In genomic region chr5:111510879-111511231, GRCm38 (mm10) we compare ENCODE assay signal across 19 mouse cellular contexts.
DNase-seq lines count a peak whose midpoint lies in the region; ATAC-seq and TF ChIP-seq lines count a peak whose summit lies in the region.
"Had no signal": no experiment of that assay in that cellular context is flagged by ENCODE, and none has a peak within 500 bp of the region (broad histone marks: within the 10 kb centered on the region; RNA-seq: fewer than 3 reads in every experiment).

No protein-coding gene starts in this region.

- no peak for TF ChIP-seq POLR2A in bone marrow, adult 2 months (IDR thresholded peaks at IDR 0.05; ENCODE audit: borderline replicate concordance, control insufficient read depth, low read depth, low read length)
- TF ChIP-seq POLR2A in kidney, adult 2 months (IDR thresholded peaks at IDR 0.05; ENCODE audit: low read depth, low read length): no peak

- 61% methylated on average over 6 of the region's 6 CpGs for WGBS in heart, embryonic 13.5 days
- 61% methylated on average over 6 of the region's 6 CpGs for WGBS in midbrain, embryonic 12.5 days
- 56% methylated on average over 6 of the region's 6 CpGs for WGBS in midbrain, embryonic 14.5 days
- 10% methylated on average over 6 of the region's 6 CpGs for WGBS in bone marrow, adult 2 months
- WGBS in kidney, adult 2 months: 55% methylated on average over 6 of the region's 6 CpGs

- no peak for ATAC-seq in heart, embryonic 13.5 days (ENCODE audit: extremely low read depth, insufficient number of reproducible peaks, low FRiP score, low TSS enrichment)
- no peak for ATAC-seq in midbrain, embryonic 12.5 days (ENCODE audit: low FRiP score, low read depth)
- ATAC-seq in midbrain, embryonic 14.5 days (ENCODE audit: low FRiP score, low TSS enrichment): no peak
- ATAC-seq: hindbrain, postnatal 0 days had no signal

- H3K9ac ChIP-seq in heart, embryonic 13.5 days: no peak overlapping the region
- H3K9ac ChIP-seq in midbrain, embryonic 12.5 days (replicated peaks): peak overlapping the region; percentile 31
- no peak overlapping the region for H3K9ac ChIP-seq in midbrain, embryonic 14.5 days (replicated peaks; ENCODE audit: low read length)
- H3K9ac ChIP-seq: lung, embryonic 14.5 days; neural tube, embryonic 12.5 days had no signal

- H3K4me2 ChIP-seq in heart, embryonic 13.5 days: no peak overlapping the region
- no peak overlapping the region for H3K4me2 ChIP-seq in midbrain, embryonic 12.5 days (replicated peaks)
- no peak overlapping the region for H3K4me2 ChIP-seq in midbrain, embryonic 14.5 days (ENCODE audit: low read length)
- H3K4me2 ChIP-seq: lung, embryonic 14.5 days; neural tube, embryonic 12.5 days had no signal

- H3K4me1 ChIP-seq in heart, embryonic 13.5 days: peaks cover 80% of the 10 kb centered on the region
- H3K4me1 ChIP-seq in midbrain, embryonic 12.5 days: peaks cover 68% of the 10 kb centered on the region
- H3K4me1 ChIP-seq in midbrain, embryonic 14.5 days (ENCODE audit: control insufficient read depth, insufficient read depth, low read length): peaks cover 35% of the 10 kb centered on the region
- H3K4me1 ChIP-seq in bone marrow, adult 2 months (ENCODE audit: control insufficient read depth, insufficient read depth, low read length): peaks cover 12% of the 10 kb centered on the region
- H3K4me1 ChIP-seq in kidney, adult 2 months (ENCODE audit: control insufficient read depth, insufficient read depth, low read length): no peaks in the 10 kb centered on the region; the same call in 1 of the 2 replicates

- H3K36me3 ChIP-seq in heart, embryonic 13.5 days: no peaks in the 10 kb centered on the region
- no peaks in the 10 kb centered on the region for H3K36me3 ChIP-seq in midbrain, embryonic 12.5 days
- H3K36me3 ChIP-seq in midbrain, embryonic 14.5 days (ENCODE audit: control insufficient read depth, insufficient read depth, low read length): no peaks in the 10 kb centered on the region
- H3K36me3 ChIP-seq in splenic B cell, adult 2 months (ENCODE audit: control insufficient read depth, insufficient read depth, low read length, poor library complexity, severe bottlenecking): no peaks in the 10 kb centered on the region
- no peaks in the 10 kb centered on the region for H3K36me3 ChIP-seq in kidney, adult 2 months (ENCODE audit: control insufficient read depth, insufficient read depth, low read length)
- H3K36me3 ChIP-seq: neural tube, embryonic 12.5 days had no signal

- H3K27ac ChIP-seq in heart, embryonic 13.5 days (replicated peaks): 0 out of 2 replicates have a peak overlapping the region, but pooled peaks have one; percentile 4
- H3K27ac ChIP-seq in midbrain, embryonic 12.5 days (replicated peaks): no peak overlapping the region
- no peak overlapping the region for H3K27ac ChIP-seq in midbrain, embryonic 14.5 days (replicated peaks; ENCODE audit: low read depth, low read length)
- peak overlapping the region; percentile 88; the same call in 1 of the 2 replicates for H3K27ac ChIP-seq in bone marrow, adult 2 months (ENCODE audit: control insufficient read depth, insufficient read depth, low read depth, low read length, poor library complexity)
- no peak overlapping the region for H3K27ac ChIP-seq in kidney, adult 2 months (ENCODE audit: insufficient read depth, low read depth, low read length)
- H3K27ac ChIP-seq: neural tube, embryonic 12.5 days had no signal

- H3K4me3 ChIP-seq in heart, embryonic 13.5 days: no peak overlapping the region
- no peak overlapping the region for H3K4me3 ChIP-seq in midbrain, embryonic 12.5 days
- H3K4me3 ChIP-seq in midbrain, embryonic 14.5 days (replicated peaks; ENCODE audit: low read depth, low read length): no peak overlapping the region
- H3K4me3 ChIP-seq in bone marrow, adult 2 months (replicated peaks; ENCODE audit: control insufficient read depth, low read depth, low read length): no peak overlapping the region
- no peak overlapping the region for H3K4me3 ChIP-seq in kidney, adult 2 months (ENCODE audit: insufficient read depth, low read depth, low read length)
- H3K4me3 ChIP-seq: neural tube, embryonic 12.5 days had no signal

- H3K27me3 ChIP-seq in heart, embryonic 13.5 days (replicated peaks): peaks cover 9% of the 10 kb centered on the region; the same call in 1 of the 2 replicates
- peaks cover 13% of the 10 kb centered on the region; the same call in 1 of the 2 replicates for H3K27me3 ChIP-seq in midbrain, embryonic 12.5 days
- no peaks in the 10 kb centered on the region for H3K27me3 ChIP-seq in midbrain, embryonic 14.5 days (ENCODE audit: control insufficient read depth, insufficient read depth, low read length)
- no peaks in the 10 kb centered on the region for H3K27me3 ChIP-seq in splenic B cell, adult 2 months (ENCODE audit: control insufficient read depth, insufficient read depth, low read length, poor library complexity, severe bottlenecking)
- no peaks in the 10 kb centered on the region for H3K27me3 ChIP-seq in kidney, adult 2 months (replicated peaks; ENCODE audit: control insufficient read depth, insufficient read depth, low read length)
- H3K27me3 ChIP-seq: CH12.LX had no signal

- no peak for DNase-seq in heart, adult 11 months
- no peak for DNase-seq in midbrain, embryonic 14.5 days
- DNase-seq in splenic B cell, adult 2 months (ENCODE audit: low read depth, low spot score): peak; percentile 24
- no peak for DNase-seq in kidney, adult 2 months
- DNase-seq: adrenal gland, postnatal 36 days; cerebellum, postnatal 10 days; embryo, embryonic 11 days; gastrocnemius, postnatal 25 days; kidney, adult 8-10 months; kidney, postnatal 4 days; left cerebral cortex, postnatal 4 days; lung, embryonic 14.5 days; right cerebral cortex, postnatal 14 days had no signal

- TF ChIP-seq CTCF in bone marrow, adult 2 months (IDR thresholded peaks at IDR 0.05; ENCODE audit: control insufficient read depth, insufficient read depth, low read length): no peak
- TF ChIP-seq CTCF in kidney, adult 2 months (conservative IDR thresholded peaks at IDR 0.05; ENCODE audit: insufficient read depth, insufficient read length, low read depth, low read length): no peak

- no peaks in the 10 kb centered on the region for H3K9me3 ChIP-seq in heart, embryonic 13.5 days
- no peaks in the 10 kb centered on the region for H3K9me3 ChIP-seq in midbrain, embryonic 12.5 days
- no peaks in the 10 kb centered on the region for H3K9me3 ChIP-seq in midbrain, embryonic 14.5 days (ENCODE audit: control insufficient read depth, low read length)
- H3K9me3 ChIP-seq: neural tube, embryonic 12.5 days had no signal

Comparison
In these comparisons a context has a peak if more than half of its experiments do, and no peak if none do; other contexts are left out.
1. H3K27ac ChIP-seq: peak in heart, embryonic 13.5 days (single experiment) and bone marrow, adult 2 months (single experiment); none in midbrain, embryonic 12.5 days (single experiment), midbrain, embryonic 14.5 days (single experiment) and kidney, adult 2 months (single experiment).